Mouse (Mus musculus): ENCODE measurements around the gene Nfix. TPM values are rescaled to one million over a fixed set of nuclear protein-coding genes. Genes with fewer than 3 reads are reported as not detected.
A peak's percentile ranks its signal among the peaks of the same experiment; 100 is the strongest.

Nfix gene
- polyA plus RNA-seq, 1 experiment, result 1.2 TPM

- H3K27me3 ChIP-seq (ENCODE audit: control insufficient read depth, insufficient read depth, low read length, poor library complexity, severe bottlenecking), result peaks cover 6% of the 10 kb centered on the region
- no peaks in the 10 kb centered on the region for H3K9me3 ChIP-seq (replicated peaks; ENCODE audit: control insufficient read depth, insufficient read depth, low read length, poor library complexity, severe bottlenecking)
- no peaks in the 10 kb centered on the region for H3K4me1 ChIP-seq (ENCODE audit: control insufficient read depth, insufficient read depth, low read length)
- no peak overlapping the region for H3K4me3 ChIP-seq (ENCODE audit: low read depth, low read length)
- H3K27ac ChIP-seq (ENCODE audit: insufficient read depth, low read length), result no peak overlapping the region
- H3K36me3 ChIP-seq (ENCODE audit: control insufficient read depth, insufficient read depth, low read length, poor library complexity, severe bottlenecking), result peaks cover 26% of the 10 kb centered on the region
- TF ChIP-seq EP300 (IDR thresholded peaks at IDR 0.05; ENCODE audit: insufficient read depth, low read depth, low read length) (no peak), POLR2A (IDR thresholded peaks at IDR 0.05; ENCODE audit: insufficient read depth, low read length) (no peak), CTCF (IDR thresholded peaks at IDR 0.05; ENCODE audit: low read depth, low read length) (no peak)
- no peak overlapping the region for H3K9ac ChIP-seq (ENCODE audit: low read depth, poor library complexity, severe bottlenecking)
Observed at GRCm38 (mm10) chr8:84700526-84700925, 99.6 kb downstream of the Nfix start.

GRCm38 (mm10) chr8:84699861-84700322 lies 100.3 kb downstream of the Nfix start:
- H3K27ac ChIP-seq (ENCODE audit: insufficient read depth, low read length), result no peak overlapping the region
- peaks cover 29% of the 10 kb centered on the region for H3K36me3 ChIP-seq (ENCODE audit: control insufficient read depth, insufficient read depth, low read length, poor library complexity, severe bottlenecking)
- H3K4me1 ChIP-seq (ENCODE audit: control insufficient read depth, insufficient read depth, low read length), result no peaks in the 10 kb centered on the region
- peak; percentile 83 for TF ChIP-seq CTCF (IDR thresholded peaks at IDR 0.05; ENCODE audit: low read depth, low read length)
- no peak for TF ChIP-seq EP300 (IDR thresholded peaks at IDR 0.05; ENCODE audit: insufficient read depth, low read depth, low read length)
- H3K9me3 ChIP-seq (replicated peaks; ENCODE audit: control insufficient read depth, insufficient read depth, low read length, poor library complexity, severe bottlenecking), result no peaks in the 10 kb centered on the region
- H3K27me3 ChIP-seq (ENCODE audit: control insufficient read depth, insufficient read depth, low read length, poor library complexity, severe bottlenecking), result no peaks in the 10 kb centered on the region
- no peak overlapping the region for H3K4me3 ChIP-seq (ENCODE audit: low read depth, low read length)
- no peak overlapping the region for H3K9ac ChIP-seq (ENCODE audit: low read depth, poor library complexity, severe bottlenecking)

DNA sequence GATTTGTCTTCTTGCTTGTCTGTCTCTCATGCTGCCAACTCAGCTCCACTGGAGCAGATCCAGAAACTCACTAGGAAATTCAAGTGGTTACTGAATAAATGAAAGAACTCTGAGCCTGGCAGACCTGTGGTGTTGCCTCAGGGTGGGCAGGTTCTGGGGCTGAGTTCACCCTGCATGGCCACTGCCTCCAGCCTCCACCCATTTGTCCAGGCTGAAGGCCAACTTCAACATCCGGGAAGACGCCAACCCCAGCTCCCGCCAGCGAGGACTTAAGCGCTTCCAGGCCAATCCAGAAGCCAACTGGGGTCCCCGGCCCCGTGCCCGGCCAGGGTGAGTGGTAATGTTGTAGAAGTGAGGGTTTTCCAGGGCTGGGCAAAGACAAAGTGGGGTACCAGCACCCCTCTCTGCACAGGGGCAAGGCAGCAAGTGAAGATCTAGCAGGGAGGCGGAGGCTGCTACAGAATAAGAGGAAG lies 101.2 kb downstream of the Nfix start:
- Histone ChIP-seq H3K9ac (ENCODE audit: low read depth, poor library complexity, severe bottlenecking) (no peak overlapping the region), H3K27ac (ENCODE audit: insufficient read depth, low read length) (no peak overlapping the region), H3K36me3 (ENCODE audit: control insufficient read depth, insufficient read depth, low read length, poor library complexity, severe bottlenecking) (peaks cover 38% of the 10 kb centered on the region), H3K9me3 (replicated peaks; ENCODE audit: control insufficient read depth, insufficient read depth, low read length, poor library complexity, severe bottlenecking) (no peaks in the 10 kb centered on the region), H3K4me1 (ENCODE audit: control insufficient read depth, insufficient read depth, low read length) (no peaks in the 10 kb centered on the region), H3K4me3 (ENCODE audit: low read depth, low read length) (no peak overlapping the region), H3K27me3 (ENCODE audit: control insufficient read depth, insufficient read depth, low read length, poor library complexity, severe bottlenecking) (no peaks in the 10 kb centered on the region)
- TF ChIP-seq EP300 (IDR thresholded peaks at IDR 0.05; ENCODE audit: insufficient read depth, low read depth, low read length) (no peak), CTCF (IDR thresholded peaks at IDR 0.05; ENCODE audit: low read depth, low read length) (no peak), POLR2A (IDR thresholded peaks at IDR 0.05; ENCODE audit: insufficient read depth, low read length) (no peak)

- no peaks in the 10 kb centered on the region for H3K9me3 ChIP-seq (replicated peaks; ENCODE audit: control insufficient read depth, insufficient read depth, low read length, poor library complexity, severe bottlenecking)
- no peaks in the 10 kb centered on the region for H3K4me1 ChIP-seq (ENCODE audit: control insufficient read depth, insufficient read depth, low read length)
- no peak for TF ChIP-seq POLR2A (IDR thresholded peaks at IDR 0.05; ENCODE audit: insufficient read depth, low read length)
- no peak for TF ChIP-seq CTCF (IDR thresholded peaks at IDR 0.05; ENCODE audit: low read depth, low read length)
- TF ChIP-seq EP300 (IDR thresholded peaks at IDR 0.05; ENCODE audit: insufficient read depth, low read depth, low read length), result no peak
- peaks cover 43% of the 10 kb centered on the region for H3K36me3 ChIP-seq (ENCODE audit: control insufficient read depth, insufficient read depth, low read length, poor library complexity, severe bottlenecking)
- H3K27me3 ChIP-seq (ENCODE audit: control insufficient read depth, insufficient read depth, low read length, poor library complexity, severe bottlenecking), result no peaks in the 10 kb centered on the region
- no peak overlapping the region for H3K9ac ChIP-seq (ENCODE audit: low read depth, poor library complexity, severe bottlenecking)
- no peak overlapping the region for H3K27ac ChIP-seq (ENCODE audit: insufficient read depth, low read length)
- no peak overlapping the region for H3K4me3 ChIP-seq (ENCODE audit: low read depth, low read length)
Observed at GRCm38 (mm10) chr8:84698288-84698687, 101.9 kb downstream of the Nfix start.

DNA sequence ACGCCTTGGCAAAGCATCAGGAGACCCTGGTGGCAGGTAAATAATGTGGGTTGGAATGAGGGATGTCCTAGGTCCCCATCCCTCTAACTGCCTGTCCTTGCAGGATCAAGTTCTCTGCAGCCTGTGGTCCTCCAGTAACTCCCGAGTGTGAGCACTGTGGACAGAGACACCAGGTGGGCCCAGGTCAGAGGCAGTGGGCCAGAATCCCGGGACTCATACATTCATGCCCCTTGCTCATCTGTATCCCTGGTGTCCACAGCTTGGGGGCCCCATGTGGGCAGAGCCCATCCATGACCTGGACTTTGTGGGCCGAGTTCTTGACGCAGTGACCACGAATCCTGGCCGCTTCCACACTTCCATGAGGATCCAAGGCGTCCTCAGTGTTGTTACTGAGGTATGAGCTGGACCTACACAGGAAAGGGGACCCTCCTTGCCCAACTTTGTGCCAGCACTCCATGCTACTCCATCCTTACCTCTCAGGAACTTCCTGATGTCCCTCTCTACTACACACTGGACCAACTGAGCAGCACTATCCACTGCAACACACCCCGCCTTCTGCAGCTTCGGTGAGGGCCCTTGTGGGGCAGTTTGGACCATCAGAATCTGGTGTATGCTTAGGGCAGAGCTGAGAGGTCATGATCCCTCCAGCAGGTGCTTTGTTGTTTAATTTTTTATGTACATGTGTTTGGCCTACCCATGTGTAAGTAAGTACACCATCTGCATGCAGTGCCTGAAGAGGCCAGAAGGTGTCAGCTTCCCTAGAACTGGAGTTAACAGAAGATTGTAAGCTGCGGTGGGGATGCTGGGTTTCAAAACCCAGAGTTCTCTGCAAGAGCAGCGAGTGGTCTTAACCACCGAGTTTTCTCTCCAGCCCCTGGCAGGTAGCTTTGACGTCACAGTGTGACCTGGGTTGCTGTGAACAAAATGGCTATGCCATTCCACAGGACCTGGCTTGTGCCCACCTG lies 102.7 kb downstream of the Nfix start:
- no peak overlapping the region for H3K9ac ChIP-seq (ENCODE audit: low read depth, poor library complexity, severe bottlenecking)
- no peak overlapping the region for H3K27ac ChIP-seq (ENCODE audit: insufficient read depth, low read length)
- no peaks in the 10 kb centered on the region for H3K9me3 ChIP-seq (replicated peaks; ENCODE audit: control insufficient read depth, insufficient read depth, low read length, poor library complexity, severe bottlenecking)
- no peak overlapping the region for H3K4me3 ChIP-seq (ENCODE audit: low read depth, low read length)
- H3K4me1 ChIP-seq (ENCODE audit: control insufficient read depth, insufficient read depth, low read length), result no peaks in the 10 kb centered on the region
- no peak for TF ChIP-seq CTCF (IDR thresholded peaks at IDR 0.05; ENCODE audit: low read depth, low read length)
- TF ChIP-seq EP300 (IDR thresholded peaks at IDR 0.05; ENCODE audit: insufficient read depth, low read depth, low read length), result no peak
- no peak for TF ChIP-seq POLR2A (IDR thresholded peaks at IDR 0.05; ENCODE audit: insufficient read depth, low read length)
- no peaks in the 10 kb centered on the region for H3K27me3 ChIP-seq (ENCODE audit: control insufficient read depth, insufficient read depth, low read length, poor library complexity, severe bottlenecking)
- H3K36me3 ChIP-seq (ENCODE audit: control insufficient read depth, insufficient read depth, low read length, poor library complexity, severe bottlenecking), result peaks cover 51% of the 10 kb centered on the region

DNA sequence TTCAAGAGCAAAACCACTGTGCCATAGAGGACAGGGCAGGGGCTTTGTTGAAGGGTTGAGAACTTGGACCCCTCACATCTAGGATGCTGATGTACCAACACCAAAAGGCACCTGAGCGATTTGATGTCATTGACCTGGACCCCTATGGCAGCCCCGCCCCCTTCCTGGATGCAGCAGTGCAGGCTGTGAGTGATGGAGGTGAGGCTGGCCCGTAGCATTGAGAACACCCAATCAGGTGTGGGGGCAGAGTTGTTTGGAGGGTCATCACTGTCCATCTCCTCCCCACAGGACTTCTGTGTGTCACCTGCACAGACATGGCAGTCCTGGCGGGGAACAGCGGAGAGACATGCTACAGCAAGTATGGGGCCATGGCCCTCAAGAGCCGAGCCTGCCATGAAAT lies 105.0 kb downstream of the Nfix start:
- TF ChIP-seq EP300 (IDR thresholded peaks at IDR 0.05; ENCODE audit: insufficient read depth, low read depth, low read length) (no peak), CTCF (IDR thresholded peaks at IDR 0.05; ENCODE audit: low read depth, low read length) (no peak), POLR2A (IDR thresholded peaks at IDR 0.05; ENCODE audit: insufficient read depth, low read length) (no peak)
- H3K4me3 ChIP-seq (ENCODE audit: low read depth, low read length), result no peak overlapping the region
- H3K4me1 ChIP-seq (ENCODE audit: control insufficient read depth, insufficient read depth, low read length), result no peaks in the 10 kb centered on the region
- no peak overlapping the region for H3K27ac ChIP-seq (ENCODE audit: insufficient read depth, low read length)
- no peak overlapping the region for H3K9ac ChIP-seq (ENCODE audit: low read depth, poor library complexity, severe bottlenecking)
- no peaks in the 10 kb centered on the region for H3K27me3 ChIP-seq (ENCODE audit: control insufficient read depth, insufficient read depth, low read length, poor library complexity, severe bottlenecking)
- no peaks in the 10 kb centered on the region for H3K9me3 ChIP-seq (replicated peaks; ENCODE audit: control insufficient read depth, insufficient read depth, low read length, poor library complexity, severe bottlenecking)
- H3K36me3 ChIP-seq (ENCODE audit: control insufficient read depth, insufficient read depth, low read length, poor library complexity, severe bottlenecking), result peaks cover 69% of the 10 kb centered on the region

Measured in ES-Bruce4 (cell line).